Mouse (Mus musculus) G1E-ER4 (cell line): Measurements from ENCODE around the gene Bend3. TPM values are rescaled to one million over a fixed set of nuclear protein-coding genes. Genes with fewer than 3 reads are reported as not detected.
"Not testable (repeated sequence)": the region's sequence is repeated elsewhere in the genome, so short reads cannot be mapped to it uniquely, and the experiment has no call there.

Experiments used
- GATA1 ChIP-seq: IDR thresholded peaks from one replicate; pipeline ENCODE4 v1.8.0; 2012; ENCODE audit warnings: low read length, inconsistent platforms
- polyA plus RNA-seq: library from polyadenylated mRNA; stranded (reverse); fragments of >175 nt; gene quantifications from 2 replicates; pipeline ENCODE4 v1.2.3, GENCODE M21; 2012

Bend3 gene
- polyA plus RNA-seq, 1 experiment = 7.5 TPM

GRCm38 (mm10) chr10:43490846-43491245 lies 12.2 kb downstream of the Bend3 start:
- TF ChIP-seq GATA1 = no peak

- TF ChIP-seq GATA1 = no peak
Observed at GRCm38 (mm10) chr10:43502599-43502998, 24.0 kb downstream of the Bend3 start.

- TF ChIP-seq GATA1 = no peak
Observed at GRCm38 (mm10) chr10:43504291-43504690, 25.7 kb downstream of the Bend3 start.

GRCm38 (mm10) chr10:43507051-43507450 lies 28.4 kb downstream of the Bend3 start:
- no peak for TF ChIP-seq GATA1

GRCm38 (mm10) chr10:43509228-43509627 lies 30.6 kb downstream of the Bend3 start:
- TF ChIP-seq GATA1 = no peak

- TF ChIP-seq GATA1 = no peak
Observed at GRCm38 (mm10) chr10:43512976-43513375, 34.3 kb downstream of the Bend3 start.

GRCm38 (mm10) chr10:43516992-43517660 lies 38.5 kb downstream of the Bend3 start:
- no peak for TF ChIP-seq GATA1

GRCm38 (mm10) chr10:43517836-43518235 lies 39.2 kb downstream of the Bend3 start:
- TF ChIP-seq GATA1 = no peak

GRCm38 (mm10) chr10:43518368-43518767 lies 39.7 kb downstream of the Bend3 start:
- no peak for TF ChIP-seq GATA1

- no peak for TF ChIP-seq GATA1
Observed at GRCm38 (mm10) chr10:43519977-43520376, 41.3 kb downstream of the Bend3 start.

GRCm38 (mm10) chr10:43523931-43524330 lies 45.3 kb downstream of the Bend3 start, which contains the start of gene Gm9803:
TSS of gene Gm9803 (plus strand) at chr10:43524084.
- TF ChIP-seq GATA1 = not testable (repeated sequence)

- no peak for TF ChIP-seq GATA1
Observed at GRCm38 (mm10) chr10:43527283-43528269, 48.9 kb downstream of the Bend3 start.

- TF ChIP-seq GATA1 = no peak
Observed at GRCm38 (mm10) chr10:43534382-43534781, 55.8 kb downstream of the Bend3 start.

- TF ChIP-seq GATA1 = no peak
Observed at GRCm38 (mm10) chr10:43537652-43538051, 59.0 kb downstream of the Bend3 start.

- no peak for TF ChIP-seq GATA1
Observed at GRCm38 (mm10) chr10:43538831-43539230, 60.2 kb downstream of the Bend3 start.

GRCm38 (mm10) chr10:43539746-43540310 lies 61.2 kb downstream of the Bend3 start:
- TF ChIP-seq GATA1 = no peak
